Mouse (Mus musculus) olfactory bulb, adult 2 months (tissue): ENCODE measurements around the gene Zfp286.

Experiments used
- CTCF ChIP-seq: fragments of 200-500 bp; IDR thresholded peaks from 2 replicates; pipeline ENCODE4 v1.5.1; 2012; ENCODE audit warnings: low read depth, mild to moderate bottlenecking, low read length, moderate library complexity; ENCODE audit not compliant: insufficient read depth
- POLR2A ChIP-seq: fragments of 200-500 bp; IDR thresholded peaks from 2 replicates; pipeline ENCODE4 v1.6.1; 2012; ENCODE audit warnings: mild to moderate bottlenecking, low read depth, low read length, moderate library complexity; ENCODE audit not compliant: insufficient read depth

DNA sequence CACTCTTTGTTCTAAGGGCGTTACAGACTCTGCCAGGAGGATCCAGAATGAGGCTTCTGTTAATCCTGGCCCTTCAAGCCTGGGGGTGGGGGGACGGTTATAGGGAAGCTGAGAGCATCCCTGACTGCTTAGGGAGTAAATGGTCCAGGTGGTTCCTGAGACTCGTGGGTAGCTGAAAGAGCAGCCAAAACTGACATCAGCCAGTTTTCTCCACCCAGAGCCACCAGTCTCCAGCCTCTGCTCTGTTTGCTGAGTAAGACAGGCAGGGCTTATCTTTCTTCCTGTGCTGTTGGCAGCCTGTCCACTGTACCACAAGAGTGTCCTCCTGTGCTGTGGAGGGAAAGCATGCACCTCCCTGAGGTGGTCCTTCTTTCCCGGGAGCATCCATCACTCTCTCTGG, 25.4 kb upstream of the Zfp286 start:
- TF ChIP-seq CTCF (no peak), POLR2A (no peak)
